Mouse (Mus musculus): Measurements from ENCODE around the gene Amy2a3.
"Not testable (repeated sequence)": the region's sequence is repeated elsewhere in the genome, so short reads cannot be mapped to it uniquely, and the experiment has no call there.

Gene Amy2a3

DNA sequence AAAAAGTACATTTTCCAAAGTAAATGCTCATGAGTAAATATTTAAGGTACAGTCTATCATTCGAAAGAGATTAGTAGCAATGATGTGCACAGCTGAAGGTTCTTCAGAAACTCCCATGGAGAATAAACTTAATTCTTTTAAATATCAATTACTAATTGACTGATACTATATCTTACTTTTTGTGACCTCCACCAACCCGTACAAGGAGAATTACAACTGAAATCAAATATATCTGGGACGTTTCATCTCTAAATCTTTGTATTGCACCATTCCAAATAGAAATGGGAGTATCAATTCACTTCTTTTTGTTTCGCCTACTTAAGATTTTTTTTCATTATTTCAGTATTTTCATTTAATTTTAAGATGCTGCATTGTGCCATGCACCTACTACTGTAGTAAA is at the start of gene Amy2a3:
TSS of gene Amy2a3 (minus strand) at position 101 of the 400 bp plus-strand sequence.
- H3K9me3 ChIP-seq (ENCODE audit: low read length); H3K4me1 ChIP-seq (replicated peaks; ENCODE audit: low read depth, low read length); H3K27me3 ChIP-seq (ENCODE audit: insufficient read depth, low read length); H3K4me3 ChIP-seq (replicated peaks; ENCODE audit: low read length); H3K36me3 ChIP-seq (ENCODE audit: insufficient read depth, low read length): not testable (repeated sequence)

DNA sequence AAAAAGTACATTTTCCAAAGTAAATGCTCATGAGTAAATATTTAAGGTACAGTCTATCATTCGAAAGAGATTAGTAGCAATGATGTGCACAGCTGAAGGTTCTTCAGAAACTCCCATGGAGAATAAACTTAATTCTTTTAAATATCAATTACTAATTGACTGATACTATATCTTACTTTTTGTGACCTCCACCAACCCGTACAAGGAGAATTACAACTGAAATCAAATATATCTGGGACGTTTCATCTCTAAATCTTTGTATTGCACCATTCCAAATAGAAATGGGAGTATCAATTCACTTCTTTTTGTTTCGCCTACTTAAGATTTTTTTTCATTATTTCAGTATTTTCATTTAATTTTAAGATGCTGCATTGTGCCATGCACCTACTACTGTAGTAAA is 32.7 kb upstream of the Amy2a3 start, which contains the start of gene Amy2a2:
TSS of gene Amy2a2 (minus strand) at position 101 of the 400 bp plus-strand sequence.
- not testable (repeated sequence) for H3K4me3 ChIP-seq (replicated peaks; ENCODE audit: low read length)

DNA sequence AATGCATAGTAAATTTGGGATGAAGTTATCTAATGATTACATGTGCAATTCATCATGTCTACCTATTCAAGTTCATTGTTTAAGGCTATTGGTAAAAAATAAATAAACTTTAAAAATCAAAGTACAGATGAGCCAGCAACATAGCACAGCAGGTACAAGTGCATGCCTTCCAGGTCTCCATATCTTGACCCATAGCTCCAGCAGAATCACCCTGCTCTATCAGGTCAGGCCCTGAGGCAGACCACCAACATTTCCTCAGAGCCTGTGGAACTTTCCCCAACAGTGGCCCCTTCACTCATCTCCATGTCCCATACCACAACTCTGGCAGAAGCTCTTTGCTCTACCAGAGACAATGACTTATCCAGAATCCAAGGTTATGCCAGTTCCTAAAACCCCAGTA is 21.6 kb upstream of the Amy2a3 start:
- not testable (repeated sequence) for H3K9me3 ChIP-seq (ENCODE audit: low read length); H3K4me1 ChIP-seq (replicated peaks; ENCODE audit: low read depth, low read length); H3K4me3 ChIP-seq (replicated peaks; ENCODE audit: low read length); H3K36me3 ChIP-seq (ENCODE audit: insufficient read depth, low read length); H3K27me3 ChIP-seq (ENCODE audit: insufficient read depth, low read length)

More for the DNA sequence above, 32.7 kb upstream of the Amy2a3 start, which contains the start of gene Amy2a2:
- H3K36me3 ChIP-seq (ENCODE audit: insufficient read depth, low read length); H3K4me1 ChIP-seq (replicated peaks; ENCODE audit: low read depth, low read length); H3K27me3 ChIP-seq (ENCODE audit: insufficient read depth, low read length); H3K9me3 ChIP-seq (ENCODE audit: low read length): not testable (repeated sequence)

DNA sequence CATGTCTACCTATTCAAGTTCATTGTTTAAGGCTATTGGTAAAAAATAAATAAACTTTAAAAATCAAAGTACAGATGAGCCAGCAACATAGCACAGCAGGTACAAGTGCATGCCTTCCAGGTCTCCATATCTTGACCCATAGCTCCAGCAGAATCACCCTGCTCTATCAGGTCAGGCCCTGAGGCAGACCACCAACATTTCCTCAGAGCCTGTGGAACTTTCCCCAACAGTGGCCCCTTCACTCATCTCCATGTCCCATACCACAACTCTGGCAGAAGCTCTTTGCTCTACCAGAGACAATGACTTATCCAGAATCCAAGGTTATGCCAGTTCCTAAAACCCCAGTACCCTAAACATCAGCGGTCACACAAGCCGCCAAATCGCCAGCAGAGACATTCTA is 10.9 kb downstream of the Amy2a3 start:
- H3K9me3 ChIP-seq (ENCODE audit: low read length); H3K4me3 ChIP-seq (replicated peaks; ENCODE audit: low read length); H3K4me1 ChIP-seq (replicated peaks; ENCODE audit: low read depth, low read length); H3K27me3 ChIP-seq (ENCODE audit: insufficient read depth, low read length); H3K36me3 ChIP-seq (ENCODE audit: insufficient read depth, low read length): not testable (repeated sequence)

DNA sequence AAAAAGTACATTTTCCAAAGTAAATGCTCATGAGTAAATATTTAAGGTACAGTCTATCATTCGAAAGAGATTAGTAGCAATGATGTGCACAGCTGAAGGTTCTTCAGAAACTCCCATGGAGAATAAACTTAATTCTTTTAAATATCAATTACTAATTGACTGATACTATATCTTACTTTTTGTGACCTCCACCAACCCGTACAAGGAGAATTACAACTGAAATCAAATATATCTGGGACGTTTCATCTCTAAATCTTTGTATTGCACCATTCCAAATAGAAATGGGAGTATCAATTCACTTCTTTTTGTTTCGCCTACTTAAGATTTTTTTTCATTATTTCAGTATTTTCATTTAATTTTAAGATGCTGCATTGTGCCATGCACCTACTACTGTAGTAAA is 32.5 kb downstream of the Amy2a3 start, which contains the start of gene Amy2a4:
TSS of gene Amy2a4 (minus strand) at position 101 of the 400 bp plus-strand sequence.
- not testable (repeated sequence) for H3K27me3 ChIP-seq (ENCODE audit: insufficient read depth, low read length); H3K4me3 ChIP-seq (replicated peaks; ENCODE audit: low read length); H3K9me3 ChIP-seq (ENCODE audit: low read length)

DNA sequence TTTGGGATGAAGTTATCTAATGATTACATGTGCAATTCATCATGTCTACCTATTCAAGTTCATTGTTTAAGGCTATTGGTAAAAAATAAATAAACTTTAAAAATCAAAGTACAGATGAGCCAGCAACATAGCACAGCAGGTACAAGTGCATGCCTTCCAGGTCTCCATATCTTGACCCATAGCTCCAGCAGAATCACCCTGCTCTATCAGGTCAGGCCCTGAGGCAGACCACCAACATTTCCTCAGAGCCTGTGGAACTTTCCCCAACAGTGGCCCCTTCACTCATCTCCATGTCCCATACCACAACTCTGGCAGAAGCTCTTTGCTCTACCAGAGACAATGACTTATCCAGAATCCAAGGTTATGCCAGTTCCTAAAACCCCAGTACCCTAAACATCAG is 43.6 kb downstream of the Amy2a3 start:
- H3K27me3 ChIP-seq (ENCODE audit: insufficient read depth, low read length); H3K36me3 ChIP-seq (ENCODE audit: insufficient read depth, low read length); H3K4me1 ChIP-seq (replicated peaks; ENCODE audit: low read depth, low read length); H3K9me3 ChIP-seq (ENCODE audit: low read length); H3K4me3 ChIP-seq (replicated peaks; ENCODE audit: low read length): not testable (repeated sequence)

More for the DNA sequence above, 32.5 kb downstream of the Amy2a3 start, which contains the start of gene Amy2a4:
- H3K36me3 ChIP-seq (ENCODE audit: insufficient read depth, low read length); H3K4me1 ChIP-seq (replicated peaks; ENCODE audit: low read depth, low read length): not testable (repeated sequence)

DNA sequence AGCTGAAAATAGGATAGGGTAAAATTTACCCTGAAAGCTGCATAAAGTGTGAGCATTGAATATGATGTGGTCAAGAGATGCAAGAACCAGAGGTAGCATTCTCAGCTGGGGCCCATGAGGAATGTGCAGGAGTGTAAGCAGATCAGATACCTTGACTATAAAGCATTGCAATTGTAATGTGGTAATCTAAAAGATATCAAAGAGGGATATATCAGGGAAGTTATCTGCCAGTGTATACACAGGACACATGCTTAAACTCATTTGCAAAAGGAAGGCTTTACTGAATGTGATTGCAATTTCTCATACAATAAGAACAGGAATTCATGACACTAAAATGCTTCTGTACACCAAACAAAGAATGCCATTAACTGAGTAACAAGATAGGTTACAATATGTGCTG is 44.3 kb downstream of the Amy2a3 start:
- H3K4me3 ChIP-seq (replicated peaks; ENCODE audit: low read length); H3K4me1 ChIP-seq (replicated peaks; ENCODE audit: low read depth, low read length): not testable (repeated sequence)

More for the DNA sequence above, 44.3 kb downstream of the Amy2a3 start:
- not testable (repeated sequence) for H3K9me3 ChIP-seq (ENCODE audit: low read length); H3K36me3 ChIP-seq (ENCODE audit: insufficient read depth, low read length); H3K27me3 ChIP-seq (ENCODE audit: insufficient read depth, low read length)
